Mouse (Mus musculus): ENCODE data around the gene Prr5l. TPM values are rescaled to one million over a fixed set of nuclear protein-coding genes. Genes with fewer than 3 reads are reported as not detected.

Prr5l gene
- 17.6 and 18.0 TPM in 2 replicates for polyA plus RNA-seq (2014; fragmentation: Nextera tagmentation; extraction: Ambion mirVana)

- no peaks in the 10 kb centered on the region for H3K9me3 ChIP-seq (replicated peaks; ENCODE audit: control insufficient read depth, low read length)
- no peaks in the 10 kb centered on the region for H3K27me3 ChIP-seq (ENCODE audit: control insufficient read depth, insufficient read depth, low read length)
- H3K27ac ChIP-seq (replicated peaks; ENCODE audit: low read depth, low read length), result no peak within 1 kb of the TSS
- H3K4me3 ChIP-seq (ENCODE audit: low read depth, low read length), result no peak within 1 kb of the TSS
- no peak within 1 kb of the TSS for H3K4me2 ChIP-seq (ENCODE audit: low read depth, low read length)
- no peaks in the 10 kb centered on the region for H3K4me1 ChIP-seq (ENCODE audit: control insufficient read depth, insufficient read depth, low read length)
- no peak within 1 kb of the TSS for H3K9ac ChIP-seq (replicated peaks; ENCODE audit: low read length)
- no peaks in the 10 kb centered on the region for H3K36me3 ChIP-seq (replicated peaks; ENCODE audit: control insufficient read depth, insufficient read depth, low read depth, low read length)
- ATAC-seq (replicated peaks; ENCODE audit: insufficient number of reproducible peaks, low FRiP score, low TSS enrichment, low read depth) (no peak), DNase-seq (ENCODE audit: low spot score) (no peak)
- WGBS, result 40% methylated on average over 3 of the region's 3 CpGs
These were observed at the start of gene Prr5l for GRCm38 (mm10) chr2:101882998-101883397. Gene Prr5l, minus strand, starts transcription at chr2:101883027.

- Histone ChIP-seq H3K36me3 (replicated peaks; ENCODE audit: control insufficient read depth, insufficient read depth, low read depth, low read length) (no peaks in the 10 kb centered on the region), H3K4me3 (ENCODE audit: low read depth, low read length) (no peak overlapping the region), H3K9me3 (replicated peaks; ENCODE audit: control insufficient read depth, low read length) (no peaks in the 10 kb centered on the region), H3K27me3 (ENCODE audit: control insufficient read depth, insufficient read depth, low read length) (no peaks in the 10 kb centered on the region), H3K9ac (replicated peaks; ENCODE audit: low read length) (no peak overlapping the region), H3K4me1 (ENCODE audit: control insufficient read depth, insufficient read depth, low read length) (no peaks in the 10 kb centered on the region), H3K4me2 (ENCODE audit: low read depth, low read length) (no peak overlapping the region), H3K27ac (replicated peaks; ENCODE audit: low read depth, low read length) (no peak overlapping the region)
- DNase-seq (ENCODE audit: low spot score) (no peak), ATAC-seq (replicated peaks; ENCODE audit: insufficient number of reproducible peaks, low FRiP score, low TSS enrichment, low read depth) (no peak)
- WGBS, result 77% methylated on average over 14 of the region's 14 CpGs
These were observed 49.5 kb upstream of the Prr5l start for GRCm38 (mm10) chr2:101932169-101932936.

- H3K4me1 ChIP-seq (ENCODE audit: control insufficient read depth, insufficient read depth, low read length), result no peaks in the 10 kb centered on the region
- DNase-seq (ENCODE audit: low spot score) (no peak), ATAC-seq (replicated peaks; ENCODE audit: insufficient number of reproducible peaks, low FRiP score, low TSS enrichment, low read depth) (no peak)
- no peak overlapping the region for H3K4me2 ChIP-seq (ENCODE audit: low read depth, low read length)
- H3K9ac ChIP-seq (replicated peaks; ENCODE audit: low read length), result no peak overlapping the region
- H3K27ac ChIP-seq (replicated peaks; ENCODE audit: low read depth, low read length), result no peak overlapping the region
- H3K27me3 ChIP-seq (ENCODE audit: control insufficient read depth, insufficient read depth, low read length), result no peaks in the 10 kb centered on the region
- WGBS, result 74% methylated on average over 12 of the region's 12 CpGs
- no peaks in the 10 kb centered on the region for H3K36me3 ChIP-seq (replicated peaks; ENCODE audit: control insufficient read depth, insufficient read depth, low read depth, low read length)
- H3K4me3 ChIP-seq (ENCODE audit: low read depth, low read length), result no peak overlapping the region
- no peaks in the 10 kb centered on the region for H3K9me3 ChIP-seq (replicated peaks; ENCODE audit: control insufficient read depth, low read length)
These were observed 42.9 kb upstream of the Prr5l start for GRCm38 (mm10) chr2:101925591-101926188.

GRCm38 (mm10) chr2:101925183-101925582 lies 42.4 kb upstream of the Prr5l start:
- DNase-seq (ENCODE audit: low spot score) (no peak), ATAC-seq (replicated peaks; ENCODE audit: insufficient number of reproducible peaks, low FRiP score, low TSS enrichment, low read depth) (no peak)
- Histone ChIP-seq H3K9ac (replicated peaks; ENCODE audit: low read length) (no peak overlapping the region), H3K27ac (replicated peaks; ENCODE audit: low read depth, low read length) (no peak overlapping the region), H3K4me1 (ENCODE audit: control insufficient read depth, insufficient read depth, low read length) (no peaks in the 10 kb centered on the region), H3K4me2 (ENCODE audit: low read depth, low read length) (no peak overlapping the region), H3K4me3 (ENCODE audit: low read depth, low read length) (no peak overlapping the region), H3K9me3 (replicated peaks; ENCODE audit: control insufficient read depth, low read length) (no peaks in the 10 kb centered on the region), H3K27me3 (ENCODE audit: control insufficient read depth, insufficient read depth, low read length) (no peaks in the 10 kb centered on the region), H3K36me3 (replicated peaks; ENCODE audit: control insufficient read depth, insufficient read depth, low read depth, low read length) (no peaks in the 10 kb centered on the region)
- WGBS, result 90% methylated on average over 3 of the region's 3 CpGs

- Histone ChIP-seq H3K27ac (replicated peaks; ENCODE audit: low read depth, low read length) (no peak overlapping the region), H3K4me2 (ENCODE audit: low read depth, low read length) (no peak overlapping the region), H3K36me3 (replicated peaks; ENCODE audit: control insufficient read depth, insufficient read depth, low read depth, low read length) (no peaks in the 10 kb centered on the region), H3K4me1 (ENCODE audit: control insufficient read depth, insufficient read depth, low read length) (no peaks in the 10 kb centered on the region), H3K9ac (replicated peaks; ENCODE audit: low read length) (no peak overlapping the region), H3K27me3 (ENCODE audit: control insufficient read depth, insufficient read depth, low read length) (no peaks in the 10 kb centered on the region), H3K4me3 (ENCODE audit: low read depth, low read length) (no peak overlapping the region), H3K9me3 (replicated peaks; ENCODE audit: control insufficient read depth, low read length) (no peaks in the 10 kb centered on the region)
- no peak for DNase-seq (ENCODE audit: low spot score)
- no peak for ATAC-seq (replicated peaks; ENCODE audit: insufficient number of reproducible peaks, low FRiP score, low TSS enrichment, low read depth)
- 86% methylated on average over 4 of the region's 4 CpGs for WGBS
These were observed 40.4 kb upstream of the Prr5l start for GRCm38 (mm10) chr2:101923181-101923580.

GRCm38 (mm10) chr2:101922302-101922701 lies 39.5 kb upstream of the Prr5l start:
- no peaks in the 10 kb centered on the region for H3K36me3 ChIP-seq (replicated peaks; ENCODE audit: control insufficient read depth, insufficient read depth, low read depth, low read length)
- H3K9ac ChIP-seq (replicated peaks; ENCODE audit: low read length), result no peak overlapping the region
- WGBS, result 94% methylated on average over 4 of the region's 4 CpGs
- no peaks in the 10 kb centered on the region for H3K9me3 ChIP-seq (replicated peaks; ENCODE audit: control insufficient read depth, low read length)
- DNase-seq (ENCODE audit: low spot score) (no peak), ATAC-seq (replicated peaks; ENCODE audit: insufficient number of reproducible peaks, low FRiP score, low TSS enrichment, low read depth) (no peak)
- no peak overlapping the region for H3K27ac ChIP-seq (replicated peaks; ENCODE audit: low read depth, low read length)
- no peaks in the 10 kb centered on the region for H3K4me1 ChIP-seq (ENCODE audit: control insufficient read depth, insufficient read depth, low read length)
- no peaks in the 10 kb centered on the region for H3K27me3 ChIP-seq (ENCODE audit: control insufficient read depth, insufficient read depth, low read length)
- H3K4me2 ChIP-seq (ENCODE audit: low read depth, low read length), result no peak overlapping the region
- H3K4me3 ChIP-seq (ENCODE audit: low read depth, low read length), result no peak overlapping the region

GRCm38 (mm10) chr2:101920136-101920554 lies 37.3 kb upstream of the Prr5l start:
- Histone ChIP-seq H3K9ac (replicated peaks; ENCODE audit: low read length) (no peak overlapping the region), H3K4me2 (ENCODE audit: low read depth, low read length) (no peak overlapping the region), H3K4me3 (ENCODE audit: low read depth, low read length) (no peak overlapping the region), H3K27me3 (ENCODE audit: control insufficient read depth, insufficient read depth, low read length) (no peaks in the 10 kb centered on the region), H3K9me3 (replicated peaks; ENCODE audit: control insufficient read depth, low read length) (no peaks in the 10 kb centered on the region), H3K27ac (replicated peaks; ENCODE audit: low read depth, low read length) (no peak overlapping the region), H3K4me1 (ENCODE audit: control insufficient read depth, insufficient read depth, low read length) (no peaks in the 10 kb centered on the region), H3K36me3 (replicated peaks; ENCODE audit: control insufficient read depth, insufficient read depth, low read depth, low read length) (no peaks in the 10 kb centered on the region)
- ATAC-seq (replicated peaks; ENCODE audit: insufficient number of reproducible peaks, low FRiP score, low TSS enrichment, low read depth) (no peak), DNase-seq (ENCODE audit: low spot score) (no peak)
- WGBS, result 41% methylated on average over 2 of the region's 2 CpGs

GRCm38 (mm10) chr2:101918518-101918917 lies 35.7 kb upstream of the Prr5l start:
- DNase-seq (ENCODE audit: low spot score), result no peak
- 80% methylated on average over 7 of the region's 7 CpGs for WGBS
- H3K36me3 ChIP-seq (replicated peaks; ENCODE audit: control insufficient read depth, insufficient read depth, low read depth, low read length), result no peaks in the 10 kb centered on the region

More at GRCm38 (mm10) chr2:101918518-101918917, 35.7 kb upstream of the Prr5l start:
- no peaks in the 10 kb centered on the region for H3K4me1 ChIP-seq (ENCODE audit: control insufficient read depth, insufficient read depth, low read length)
- no peak for ATAC-seq (replicated peaks; ENCODE audit: insufficient number of reproducible peaks, low FRiP score, low TSS enrichment, low read depth)
- no peak overlapping the region for H3K4me3 ChIP-seq (ENCODE audit: low read depth, low read length)
- H3K9ac ChIP-seq (replicated peaks; ENCODE audit: low read length), result no peak overlapping the region
- no peaks in the 10 kb centered on the region for H3K9me3 ChIP-seq (replicated peaks; ENCODE audit: control insufficient read depth, low read length)
- H3K27ac ChIP-seq (replicated peaks; ENCODE audit: low read depth, low read length), result no peak overlapping the region
- H3K4me2 ChIP-seq (ENCODE audit: low read depth, low read length), result no peak overlapping the region
- H3K27me3 ChIP-seq (ENCODE audit: control insufficient read depth, insufficient read depth, low read length), result no peaks in the 10 kb centered on the region

Data from embryonic facial prominence, embryonic 11.5 days (tissue).